Mouse (Mus musculus) adrenal gland (tissue): Measurements from ENCODE around the gene Clec16a.

Experiments
- intact Hi-C: fragments of 180-260 bp; cut with DNase I; formaldehyde crosslinking; loops from one replicate; pipeline ENCODE4 v1.15.1; 2025

The Clec16a gene

GRCm38 (mm10) chr16:10713441-10714239 is 168.5 kb downstream of the Clec16a start:
- intact Hi-C loops: no loop called here

GRCm38 (mm10) chr16:10715211-10715610 is 170.1 kb downstream of the Clec16a start:
- intact Hi-C loops: no loop called here

- intact Hi-C loops: no loop called here
Observed at GRCm38 (mm10) chr16:10715632-10716031, 170.5 kb downstream of the Clec16a start.

- intact Hi-C loops: no loop called here
Observed at GRCm38 (mm10) chr16:10716696-10717095, 171.6 kb downstream of the Clec16a start.

GRCm38 (mm10) chr16:10719971-10720370 is 174.8 kb downstream of the Clec16a start:
- intact Hi-C loops: no loop called here

GRCm38 (mm10) chr16:10722882-10723544 is 177.9 kb downstream of the Clec16a start:
- intact Hi-C loops: no loop called here

- intact Hi-C loops: no loop called here
Observed at GRCm38 (mm10) chr16:10723816-10724647, 178.9 kb downstream of the Clec16a start.

GRCm38 (mm10) chr16:10725156-10725555 is 180.0 kb downstream of the Clec16a start:
- intact Hi-C loops: no loop called here

GRCm38 (mm10) chr16:10727630-10728029 is 182.5 kb downstream of the Clec16a start:
- intact Hi-C loops: no loop called here

- intact Hi-C loops: no loop called here
Observed at GRCm38 (mm10) chr16:10728886-10729285, 183.7 kb downstream of the Clec16a start.

- intact Hi-C loops: no loop called here
Observed at GRCm38 (mm10) chr16:10730941-10731340, 185.8 kb downstream of the Clec16a start.

GRCm38 (mm10) chr16:10731785-10732184 is 186.6 kb downstream of the Clec16a start:
- intact Hi-C loops: no loop called here

GRCm38 (mm10) chr16:10732421-10732820 is 187.3 kb downstream of the Clec16a start:
- intact Hi-C loops: no loop called here

GRCm38 (mm10) chr16:10735781-10736180 is 190.6 kb downstream of the Clec16a start:
- intact Hi-C loops: no loop called here

GRCm38 (mm10) chr16:10736364-10736763 is 191.2 kb downstream of the Clec16a start:
- intact Hi-C loops: no loop called here

- intact Hi-C loops: no loop called here
Observed at GRCm38 (mm10) chr16:10737571-10737970, 192.4 kb downstream of the Clec16a start.

- intact Hi-C loops: no loop called here
Observed at GRCm38 (mm10) chr16:10738866-10739265, 193.7 kb downstream of the Clec16a start.

- intact Hi-C loops: no loop called here
Observed at GRCm38 (mm10) chr16:10739854-10740398, 194.8 kb downstream of the Clec16a start.

GRCm38 (mm10) chr16:10741082-10741481 is 195.9 kb downstream of the Clec16a start:
- intact Hi-C loops: no loop called here

GRCm38 (mm10) chr16:10749226-10749625 is 204.1 kb downstream of the Clec16a start:
- intact Hi-C loops: no loop called here

- intact Hi-C loops: no loop called here
Observed at GRCm38 (mm10) chr16:10749824-10750223, 204.7 kb downstream of the Clec16a start.
